Mouse (Mus musculus) heart, postnatal 0 days (tissue): ENCODE results near the gene Ptcd1.

ENCODE experiments used
- CTCF ChIP-seq: IDR thresholded peaks from 2 replicates; pipeline ENCODE4 v1.5.1; 2016; ENCODE audit warnings: antibody characterized with exemption, control low read depth, low read depth
- EP300 ChIP-seq: IDR thresholded peaks from 2 replicates; pipeline ENCODE4 v1.6.1; 2016; ENCODE audit warnings: antibody characterized with exemption, low read depth

- no peak for TF ChIP-seq CTCF
- TF ChIP-seq EP300 = peak; percentile 3; the same call in 1 of the 2 replicates
Observed at GRCm38 (mm10) chr5:145167306-145167661, 376 bp upstream of the Ptcd1 start.
